Mouse (Mus musculus): ENCODE data around the gene Eif5a.
"Not testable (repeated sequence)": the region's sequence is repeated elsewhere in the genome, so short reads cannot be mapped to it uniquely, and the experiment has no call there.

Eif5a gene

DNA sequence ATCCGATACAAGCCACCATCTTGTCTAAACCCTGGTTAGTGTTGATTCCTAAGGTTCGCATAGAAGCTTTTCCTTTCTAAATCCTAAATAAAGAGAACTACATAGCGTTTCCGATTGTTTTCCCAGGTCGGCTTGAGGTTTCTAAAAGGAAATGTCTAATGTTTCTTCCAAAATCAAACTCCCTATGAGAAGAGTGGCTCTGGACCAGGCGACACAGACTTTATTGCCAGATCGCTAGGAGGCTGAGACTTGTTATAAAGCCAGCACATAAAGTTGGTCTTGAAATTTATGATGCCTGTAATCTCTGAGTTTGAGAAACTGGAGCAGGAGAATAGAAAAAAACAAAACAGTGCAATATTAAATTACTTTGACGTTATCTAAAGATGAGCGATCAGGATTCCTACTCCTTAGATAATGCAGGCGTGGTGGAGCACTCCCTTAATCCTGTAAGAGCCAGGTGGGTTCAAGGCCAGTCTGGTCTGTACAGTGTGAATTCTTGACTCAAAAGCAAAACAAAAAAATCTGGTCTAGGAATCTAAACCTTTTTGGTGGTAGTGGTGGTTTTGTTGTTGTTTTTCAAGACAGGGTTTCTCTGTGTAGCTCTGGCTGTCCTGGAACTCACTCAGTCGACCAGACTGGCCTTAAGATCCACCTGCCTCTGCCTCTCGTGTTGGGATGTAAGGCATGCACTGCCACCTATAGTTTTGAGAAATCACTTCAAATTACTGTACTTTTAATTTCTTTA is 426 bp upstream of the Eif5a start:
- no peak for DNase-seq (ENCODE audit: low spot score)

DNA sequence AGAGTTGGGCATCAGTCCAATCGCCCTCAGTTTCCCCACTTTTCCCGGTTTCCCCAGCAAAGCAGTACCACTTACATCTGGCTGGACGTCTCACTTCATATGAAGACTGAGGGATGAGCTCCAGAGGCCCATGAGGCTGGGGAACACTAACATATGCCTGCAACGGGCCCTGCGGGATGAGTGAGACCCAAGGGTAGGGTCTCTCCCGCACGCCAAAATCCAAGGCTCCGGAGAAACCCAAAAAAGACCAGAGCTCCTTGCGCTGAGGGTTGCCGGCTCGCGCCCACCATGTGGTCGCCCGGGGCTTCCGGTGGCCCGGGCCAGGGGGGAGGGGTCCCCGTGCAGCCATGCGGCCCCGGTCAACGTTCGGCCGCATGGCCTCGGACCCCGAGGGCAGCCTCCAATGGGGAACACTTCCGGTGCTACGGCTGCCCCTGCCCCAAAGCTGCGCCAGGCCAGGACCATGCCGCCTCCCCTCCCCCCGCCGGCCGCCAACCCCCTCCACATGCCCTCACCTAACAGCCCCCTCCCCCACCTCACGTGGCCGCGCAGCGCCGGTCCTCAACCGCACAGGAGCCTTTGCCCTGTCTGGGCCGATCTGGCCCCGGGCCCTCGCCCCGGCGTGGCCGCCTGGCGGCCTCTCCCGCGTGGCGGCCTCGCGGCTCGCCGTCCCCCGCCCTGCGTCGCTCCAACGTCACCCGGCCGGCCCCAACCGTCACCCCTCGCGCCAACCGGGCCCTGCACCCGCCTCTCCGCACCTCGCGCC is 1.3 kb downstream of the Eif5a start:
- DNase-seq (ENCODE audit: low spot score) = peak; percentile 27

DNA sequence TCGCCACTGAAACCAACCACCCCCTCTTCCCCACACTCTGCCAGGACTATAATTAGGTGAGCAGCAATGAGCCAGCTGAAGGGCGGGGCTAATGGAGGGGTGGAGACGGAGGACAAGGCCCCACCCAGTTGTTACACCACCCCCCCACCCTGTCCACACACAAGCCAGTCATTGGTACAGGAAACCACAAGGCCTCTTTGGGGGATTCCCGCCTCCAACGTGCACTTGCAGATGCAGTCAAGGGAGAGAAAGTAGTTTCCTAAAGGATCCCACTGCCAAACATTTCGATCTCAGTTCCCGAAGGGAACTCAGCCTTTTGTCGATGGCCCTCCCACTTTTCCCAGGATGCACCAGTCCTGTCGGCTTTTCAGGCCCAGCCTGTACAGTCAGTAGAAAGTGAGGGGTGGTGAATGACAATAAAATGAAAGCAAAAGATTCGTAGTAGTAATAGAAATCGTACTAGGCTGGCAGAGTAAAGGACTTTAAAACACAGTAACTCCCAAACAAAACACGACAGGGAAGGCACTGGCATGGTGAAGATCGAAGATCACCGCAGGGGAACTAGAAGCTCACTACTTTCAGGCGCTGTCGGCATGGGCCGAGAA is 2.0 kb downstream of the Eif5a start:
- peak; percentile 65 for DNase-seq (ENCODE audit: low spot score)

DNA sequence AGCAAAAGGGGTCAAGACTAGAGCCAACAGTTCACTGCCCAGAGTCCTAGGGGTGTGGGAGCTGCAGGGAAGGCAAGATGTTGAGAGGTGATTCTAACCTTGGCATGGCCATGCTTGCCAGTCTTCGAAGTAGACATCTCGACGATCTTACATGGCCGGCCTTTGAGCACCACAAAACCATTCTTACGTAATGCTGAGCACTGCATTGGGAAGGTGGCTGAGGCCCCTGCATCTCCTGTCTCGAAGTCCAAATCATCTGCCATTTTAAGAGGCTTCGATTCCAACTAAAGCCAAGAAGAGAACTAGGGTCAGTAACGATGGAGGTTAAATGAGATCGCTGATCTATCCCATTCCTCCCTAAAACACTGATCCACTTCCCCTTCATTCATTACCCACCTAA is 2.7 kb downstream of the Eif5a start:
- DNase-seq (ENCODE audit: low spot score) = no peak

DNA sequence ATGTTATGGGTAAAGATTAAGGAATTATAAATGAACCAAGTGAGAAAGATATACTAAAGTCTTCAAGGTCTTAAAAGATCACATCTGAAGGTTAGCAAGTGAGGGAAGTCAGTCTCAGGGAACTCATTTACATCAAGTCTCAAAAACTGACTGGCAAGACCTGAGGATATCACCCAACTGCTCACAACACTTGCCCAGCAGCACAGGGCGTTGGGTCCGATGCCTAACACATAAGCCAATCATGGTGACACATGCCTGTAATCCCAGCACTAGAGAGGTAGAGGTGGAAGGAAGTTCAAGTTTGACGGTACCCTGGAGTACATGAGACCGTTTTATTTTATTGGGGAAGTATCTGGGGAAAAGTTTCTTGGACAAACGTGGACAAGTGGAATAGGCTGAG is 3.6 kb downstream of the Eif5a start:
- DNase-seq (ENCODE audit: low spot score) = no peak

DNA sequence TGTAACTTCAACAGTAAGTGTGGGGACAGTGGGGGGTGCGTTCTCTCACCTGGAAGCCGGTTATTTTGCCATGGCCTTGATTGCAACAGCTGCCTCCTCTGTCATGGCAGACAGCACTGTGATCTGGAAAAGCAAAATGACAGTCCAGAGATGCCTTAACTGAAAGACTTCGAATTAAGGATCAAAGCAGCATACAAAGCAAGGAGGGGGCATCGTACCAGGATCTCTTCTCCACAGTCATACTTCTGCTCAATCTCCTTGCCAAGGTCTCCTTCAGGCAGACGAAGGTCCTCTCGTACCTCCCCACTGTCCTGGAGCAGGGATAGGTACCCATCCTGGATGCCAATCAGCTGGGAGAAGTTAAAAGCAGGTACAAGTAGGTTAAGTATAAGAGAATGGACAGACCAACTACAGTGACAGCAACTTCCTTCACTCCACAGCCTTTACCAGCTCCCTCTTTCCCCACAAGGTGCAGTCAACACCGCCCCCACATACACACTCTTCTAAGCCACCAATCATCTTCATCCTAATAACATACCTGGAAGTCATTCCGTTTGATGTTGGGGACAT is 4.3 kb downstream of the Eif5a start:
- no peak for DNase-seq (ENCODE audit: low spot score)

DNA sequence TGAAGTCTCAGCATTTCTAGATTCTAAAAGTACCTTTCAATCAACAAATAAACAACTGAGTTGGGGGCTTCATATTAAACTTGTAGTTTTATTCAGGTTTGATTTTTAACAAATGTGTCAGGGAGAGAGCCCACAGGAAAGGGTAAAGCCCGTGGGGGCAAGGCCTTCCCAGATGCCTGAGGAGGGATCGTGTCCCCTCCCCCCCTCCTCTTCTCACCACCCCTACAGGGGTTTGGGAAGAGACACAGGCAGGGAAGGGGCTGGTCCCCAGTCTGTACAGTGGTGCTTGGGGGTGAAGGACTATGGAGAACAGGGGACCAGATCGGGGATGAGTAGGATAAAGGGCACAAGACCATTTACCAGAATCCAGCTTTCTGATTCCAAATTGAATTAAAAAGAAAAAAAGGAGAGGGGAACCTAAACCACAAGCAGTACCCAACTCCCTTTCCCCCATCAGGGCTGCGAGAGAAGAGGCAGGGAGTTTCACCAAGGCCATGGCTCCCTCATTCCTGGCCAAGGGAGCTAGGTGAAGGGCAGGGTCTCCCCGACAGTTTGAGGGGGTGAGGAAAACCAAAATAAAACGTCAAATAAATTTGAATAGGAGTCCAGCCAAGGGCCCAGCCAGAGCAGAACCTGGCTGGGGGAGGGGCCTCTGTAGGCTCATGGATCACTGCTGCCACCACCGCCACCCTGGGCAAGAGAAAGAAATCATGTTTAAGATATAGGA is 4.9 kb downstream of the Eif5a start:
- DNase-seq (ENCODE audit: low spot score) = not testable (repeated sequence)

DNA sequence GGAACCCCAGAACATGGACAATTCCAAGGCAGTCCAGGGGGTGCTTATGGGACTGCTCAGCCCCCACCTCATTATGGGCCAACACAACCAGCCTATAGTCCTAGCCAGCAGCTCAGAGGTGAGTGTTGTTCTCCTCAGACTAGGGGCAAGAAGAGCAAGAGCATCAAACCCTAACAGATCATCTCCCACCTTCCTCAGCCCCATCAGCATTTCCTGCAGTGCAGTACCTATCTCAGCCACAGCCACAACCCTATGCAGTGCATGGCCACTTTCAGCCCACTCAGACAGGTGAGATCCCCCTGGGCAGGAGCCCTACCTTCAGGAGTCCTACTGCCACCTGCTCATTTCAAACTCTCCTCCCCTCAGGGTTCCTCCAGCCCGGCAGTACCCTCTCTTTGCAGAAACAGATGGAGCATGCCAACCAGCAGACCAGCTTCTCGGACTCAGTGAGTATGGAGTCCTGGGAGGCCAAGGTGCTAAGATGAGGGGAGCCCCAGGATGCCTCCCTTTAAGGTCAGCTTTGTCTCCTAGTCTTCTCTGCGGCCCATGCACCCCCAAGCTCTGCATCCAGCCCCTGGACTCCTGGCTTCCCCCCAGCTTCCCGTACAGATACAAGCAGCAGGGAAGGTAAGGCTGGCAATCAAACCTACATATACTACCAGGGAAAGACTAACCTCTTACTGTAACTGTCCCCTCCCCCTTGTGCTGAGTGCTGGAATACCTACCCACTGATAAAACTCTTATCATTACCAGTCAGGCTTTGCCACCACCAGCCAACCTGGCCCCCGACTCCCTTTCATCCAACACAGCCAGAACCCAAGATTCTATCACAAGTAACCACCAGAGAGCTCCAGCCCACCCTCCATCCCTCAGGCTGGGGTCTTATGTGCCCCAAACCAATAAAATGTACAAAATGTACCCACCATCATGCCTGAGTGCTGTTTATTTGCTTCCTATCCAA is 5.8 kb downstream of the Eif5a start:
- DNase-seq (ENCODE audit: low spot score) = no peak

DNA sequence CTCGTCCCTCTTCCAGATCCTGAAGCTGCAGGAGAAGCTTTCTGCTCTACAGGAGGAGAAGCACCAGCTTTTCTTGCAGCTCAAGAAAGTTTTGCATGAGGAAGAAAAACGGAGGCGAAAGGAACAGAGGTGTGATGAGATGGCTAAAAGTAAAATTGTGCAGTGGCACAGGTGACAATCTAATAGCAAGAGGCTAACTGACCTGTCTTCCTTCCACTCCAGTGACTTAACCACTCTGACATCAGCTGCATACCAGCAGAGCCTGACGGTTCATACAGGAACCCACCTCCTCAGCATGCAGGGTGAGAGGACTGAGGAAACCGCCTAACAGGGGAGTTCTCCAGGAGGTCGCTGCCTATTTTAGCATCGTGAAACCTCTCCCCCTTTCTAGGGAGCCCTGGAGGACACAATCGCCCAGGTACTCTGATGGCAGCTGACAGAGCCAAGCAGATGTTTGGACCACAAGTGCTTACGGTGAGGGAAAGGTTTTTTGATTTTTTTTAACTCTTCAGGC is 6.8 kb downstream of the Eif5a start:
- no peak for DNase-seq (ENCODE audit: low spot score)

DNA sequence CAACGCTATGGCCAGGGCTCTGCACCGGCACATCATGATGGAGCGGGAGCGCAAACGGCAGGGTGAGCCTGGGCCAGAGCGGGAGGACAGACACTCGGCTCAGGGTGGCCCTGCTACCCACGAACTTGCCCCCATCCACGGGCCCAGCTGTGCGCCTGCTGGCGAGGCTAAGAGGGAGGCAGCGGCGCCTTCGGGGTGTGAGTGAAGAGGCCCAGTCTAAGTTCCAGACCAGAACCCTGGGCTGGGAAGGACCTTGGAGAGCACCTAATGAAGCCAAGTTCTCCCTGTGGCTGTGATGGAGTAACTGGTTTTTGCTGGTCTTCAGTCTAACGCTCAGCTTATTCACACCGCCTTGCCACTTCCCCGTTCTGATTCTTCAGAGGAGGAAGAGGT is 7.4 kb downstream of the Eif5a start:
- DNase-seq (ENCODE audit: low spot score) = no peak

DNA sequence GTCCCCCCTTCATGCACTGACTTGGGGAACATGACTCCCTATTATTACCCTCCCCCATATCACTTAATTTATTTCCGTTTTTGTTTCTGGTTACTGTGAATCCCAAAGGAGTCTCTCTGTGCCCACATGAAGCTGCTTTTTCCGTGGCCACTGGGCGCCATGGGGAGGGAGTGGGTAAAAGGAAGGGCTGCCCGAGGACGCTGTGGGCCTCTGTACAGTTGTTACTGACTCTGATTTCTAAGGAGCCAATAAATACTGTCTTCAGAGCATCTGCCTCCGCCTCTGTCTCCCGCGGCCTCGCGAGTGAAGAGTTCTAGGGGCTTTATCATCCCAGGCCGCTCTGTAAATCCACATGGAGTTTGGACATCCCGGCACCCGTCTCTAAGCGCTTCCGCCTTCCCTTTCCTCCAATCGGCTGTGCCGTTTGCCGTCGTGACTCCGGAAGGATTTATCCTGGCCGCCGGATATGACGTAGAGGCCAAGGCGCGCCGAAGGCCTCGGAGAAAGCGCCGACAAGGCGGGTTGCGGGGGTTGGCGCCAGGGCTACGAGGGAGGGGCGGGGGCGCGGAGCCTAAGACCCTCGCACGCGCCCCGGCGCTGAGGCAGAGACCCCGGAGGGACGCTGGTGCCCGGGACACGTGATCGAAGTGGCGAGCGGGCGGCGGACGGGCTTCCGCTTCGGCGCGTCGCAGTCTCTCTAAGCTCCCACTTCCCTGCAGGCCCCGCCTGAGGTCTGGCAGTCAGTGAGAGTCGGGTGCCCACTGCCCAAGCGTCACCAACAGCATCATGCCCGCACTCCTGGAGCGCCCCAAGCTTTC is 8.0 kb downstream of the Eif5a start, which contains the start of gene Gps2:
TSS of gene Gps2 (plus strand) at position 335 of the 818 bp plus-strand sequence.
- peak; percentile 89 for DNase-seq (ENCODE audit: low spot score)

DNA sequence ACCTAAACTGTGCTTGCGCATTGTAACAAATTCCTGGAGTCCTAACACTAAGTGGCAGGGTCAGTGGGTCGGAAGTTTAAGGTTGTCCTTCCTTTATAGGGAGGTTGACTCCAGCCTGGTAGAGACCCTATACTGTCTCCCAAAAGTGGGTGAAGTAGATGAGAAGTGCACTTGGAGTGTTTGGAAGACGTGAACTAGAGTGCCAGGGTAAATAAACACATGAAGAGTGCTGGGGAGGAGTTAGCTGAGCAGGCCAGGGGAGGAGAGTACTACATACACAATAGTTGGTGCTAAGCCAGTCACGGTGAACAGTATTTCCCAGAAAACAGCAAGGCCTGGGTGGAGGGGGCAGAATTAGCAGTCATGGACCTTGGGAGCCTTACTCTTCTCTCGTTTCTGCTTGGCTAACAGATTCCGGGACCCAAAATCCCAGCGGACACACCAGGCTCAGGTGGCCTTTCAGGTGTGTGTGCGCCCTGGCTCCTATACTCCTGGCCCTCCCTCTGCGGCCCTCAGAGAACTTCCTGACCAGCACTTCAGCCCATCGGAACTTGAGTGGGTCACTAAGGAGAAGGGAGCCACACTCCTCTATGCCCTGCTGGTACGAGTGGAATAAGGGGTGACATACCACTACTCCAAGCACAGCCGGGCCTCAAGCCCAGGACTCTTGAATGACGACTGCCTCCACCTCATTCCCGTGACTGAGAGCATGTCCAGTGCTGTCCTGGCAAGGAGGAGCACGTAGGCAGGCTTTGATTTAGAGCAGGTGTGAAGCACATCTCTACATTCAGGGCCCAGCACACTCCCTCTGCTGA is 8.8 kb downstream of the Eif5a start:
- DNase-seq (ENCODE audit: low spot score) = no peak

DNA sequence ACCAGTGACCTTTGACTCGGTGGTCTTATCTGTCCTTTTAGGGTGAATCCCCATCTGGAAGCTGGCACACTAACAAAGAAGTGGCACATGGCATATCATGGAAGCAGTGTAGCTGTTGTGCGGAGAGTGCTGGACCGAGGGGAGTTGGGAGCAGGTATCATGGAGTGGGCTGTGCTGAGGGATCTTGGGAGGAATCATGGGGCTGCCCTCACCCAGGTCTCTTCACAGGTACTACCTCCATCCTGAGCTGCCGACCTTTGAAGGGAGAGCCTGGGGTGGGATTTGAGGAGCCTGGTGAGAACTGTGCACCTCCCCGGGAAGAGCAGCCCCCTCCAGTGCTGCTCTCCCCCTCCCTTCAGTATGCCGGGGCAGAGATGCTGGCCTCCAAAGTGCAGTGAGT is 10.1 kb downstream of the Eif5a start:
- DNase-seq (ENCODE audit: low spot score) = no peak

DNA sequence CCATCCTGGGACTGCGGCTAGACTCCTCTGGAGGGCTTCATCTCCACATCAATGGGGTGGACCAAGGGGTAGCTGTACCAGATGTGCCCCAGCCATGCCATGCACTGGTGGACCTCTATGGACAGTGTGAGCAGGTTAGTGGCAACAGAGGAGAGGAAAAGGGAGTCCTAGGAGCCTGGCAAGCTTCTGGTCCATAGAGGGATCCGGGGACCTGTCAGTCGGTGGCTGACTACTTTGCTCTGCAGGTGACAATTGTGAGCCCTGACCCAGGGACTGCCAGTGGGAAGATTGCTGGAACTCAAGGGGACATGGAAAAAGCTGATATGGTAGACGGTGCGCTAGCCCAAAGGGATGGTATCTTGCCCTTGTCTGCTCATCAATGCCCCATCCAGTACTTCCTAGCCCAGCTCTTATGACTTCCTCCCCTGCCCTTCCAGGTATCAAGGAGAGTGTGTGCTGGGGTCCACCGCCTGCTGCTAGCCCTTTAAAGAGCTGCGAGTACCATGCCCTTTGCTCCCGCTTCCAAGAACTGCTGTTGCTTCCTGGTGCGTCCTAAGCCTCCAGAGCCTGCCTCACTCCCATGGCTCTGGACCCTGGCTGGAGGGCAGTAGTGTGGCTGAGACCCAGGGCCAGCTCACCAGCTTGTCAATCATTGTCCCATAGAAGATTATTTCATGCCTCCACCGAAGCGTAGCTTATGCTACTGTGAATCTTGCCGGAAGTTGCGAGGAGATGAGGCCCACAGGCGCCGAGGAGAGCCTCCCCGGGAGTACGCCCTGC is 10.8 kb downstream of the Eif5a start:
- DNase-seq (ENCODE audit: low spot score) = no peak

DNA sequence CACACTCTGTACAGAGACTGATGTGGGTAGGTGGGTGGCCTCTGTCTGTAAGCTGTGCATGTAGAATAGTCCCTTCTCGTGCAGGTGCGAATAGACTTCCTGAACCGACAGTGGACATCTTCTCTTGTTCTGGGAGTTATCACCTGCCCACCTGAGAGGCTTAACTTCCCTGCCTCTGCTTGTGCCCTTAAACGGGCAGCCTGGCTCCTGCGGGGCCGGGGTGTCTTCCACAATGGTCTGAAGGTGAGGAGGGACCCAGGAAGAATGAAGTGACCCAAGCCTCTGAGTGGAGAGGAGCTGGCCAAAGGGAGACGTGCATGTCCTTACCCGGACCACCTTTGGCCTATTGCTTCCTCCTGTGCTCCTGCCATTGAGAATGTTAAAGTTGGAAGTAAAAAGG is 11.6 kb downstream of the Eif5a start:
- DNase-seq (ENCODE audit: low spot score) = no peak

DNA sequence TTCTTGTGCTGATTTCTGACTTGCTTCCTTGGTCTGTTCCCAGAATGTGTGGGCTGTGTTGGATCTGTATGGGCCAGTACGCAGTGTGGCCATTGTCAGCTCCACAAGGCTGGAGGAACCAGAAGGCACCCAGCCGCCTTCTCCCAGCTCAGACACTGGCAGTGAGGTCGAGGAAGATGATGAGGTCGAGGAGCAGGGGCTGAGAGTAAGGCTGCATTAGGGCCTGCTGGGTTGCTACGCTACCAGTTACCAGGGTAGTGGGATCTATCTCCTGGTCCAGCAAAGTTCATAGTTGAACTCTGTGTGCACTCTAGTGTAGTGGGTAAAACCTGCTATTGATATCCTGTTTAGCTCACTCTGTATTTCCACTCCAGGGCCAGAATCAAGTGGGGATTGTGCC is 12.6 kb downstream of the Eif5a start:
- DNase-seq (ENCODE audit: low spot score) = no peak

DNA sequence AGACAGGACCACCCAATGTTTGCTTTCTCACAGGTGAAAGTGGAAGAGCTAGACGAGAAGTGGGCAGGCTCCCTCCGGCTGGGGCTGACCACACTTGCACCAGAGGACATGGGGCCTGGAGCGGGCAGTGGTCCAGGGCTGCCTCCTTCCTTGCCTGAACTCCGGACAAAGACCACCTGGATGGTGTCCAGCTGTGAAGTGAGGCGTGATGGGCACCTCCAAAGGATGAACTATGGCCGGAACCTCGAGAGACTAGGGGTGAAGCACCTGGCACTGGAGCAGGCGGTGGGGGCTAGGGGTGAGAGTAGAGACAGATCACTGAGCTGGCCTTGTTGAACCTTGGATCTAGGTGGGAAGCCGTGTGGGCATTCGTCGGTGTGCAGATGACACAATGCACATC is 13.1 kb downstream of the Eif5a start:
- DNase-seq (ENCODE audit: low spot score) = no peak

DNA sequence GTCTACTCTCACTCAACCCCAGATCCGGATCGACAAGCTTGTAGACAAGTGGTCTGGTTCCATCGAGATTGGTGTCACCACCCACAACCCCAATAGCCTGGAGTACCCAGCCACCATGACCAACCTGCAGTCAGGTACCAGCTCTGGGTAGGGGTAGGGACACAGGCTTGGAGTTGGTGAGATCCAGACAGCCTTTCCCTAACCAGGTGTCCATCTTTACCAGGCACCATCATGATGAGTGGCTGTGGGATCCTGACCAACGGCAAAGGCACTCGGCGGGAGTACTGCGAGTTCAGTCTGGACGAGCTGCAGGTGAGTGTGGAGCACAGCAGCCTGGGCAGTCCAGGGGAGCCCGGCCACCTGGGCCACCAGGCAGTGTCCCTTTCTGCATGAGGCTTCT is 17.4 kb downstream of the Eif5a start:
- DNase-seq (ENCODE audit: low spot score) = no peak

Data from ovary, postnatal 36 days (tissue).